Mouse (Mus musculus): ENCODE data around the gene Trp53tg5. TPM values are rescaled to one million over a fixed set of nuclear protein-coding genes. Genes with fewer than 3 reads are reported as not detected.
A peak's percentile ranks its signal among the peaks of the same experiment; 100 is the strongest.

Gene Trp53tg5
- polyA plus RNA-seq, 1 experiment from 2014 or later = not detected

- 73% methylated on average over 11 of the region's 11 CpGs for whole genome bisulfite sequencing
These were observed 50.1 kb downstream of the Trp53tg5 start for GRCm38 (mm10) chr2:164423464-164423863.

GRCm38 (mm10) chr2:164422675-164423393 is 50.7 kb downstream of the Trp53tg5 start:
- no peaks in the 10 kb centered on the region for H3K27me3 ChIP-seq (replicated peaks; ENCODE audit: control insufficient read depth, insufficient read depth, low read length)
- ATAC-seq = peak; percentile 91
- H3K9ac ChIP-seq (ENCODE audit: low read depth, low read length) = no peak overlapping the region
- no peaks in the 10 kb centered on the region for H3K9me3 ChIP-seq (ENCODE audit: control insufficient read depth)
- H3K4me1 ChIP-seq (replicated peaks; ENCODE audit: control insufficient read depth, insufficient read depth, low read length) = no peaks in the 10 kb centered on the region
- H3K4me3 ChIP-seq (ENCODE audit: low read depth, low read length) = no peak overlapping the region
- peak overlapping the region; percentile 82 for H3K27ac ChIP-seq (ENCODE audit: low read depth, low read length)
- H3K4me2 ChIP-seq (replicated peaks; ENCODE audit: low read depth) = no peak overlapping the region
- no peak for TF ChIP-seq CTCF (IDR thresholded peaks at IDR 0.05; ENCODE audit: low read depth)
- peaks cover 36% of the 10 kb centered on the region for H3K36me3 ChIP-seq (ENCODE audit: control insufficient read depth, insufficient read depth)
- 49% methylated on average over 15 of the region's 15 CpGs for WGBS

More at GRCm38 (mm10) chr2:164423464-164423863, 50.1 kb downstream of the Trp53tg5 start:
- ATAC-seq = peak; percentile 12; the same call in 1 of the 2 replicates
- peaks cover 42% of the 10 kb centered on the region for H3K36me3 ChIP-seq (ENCODE audit: control insufficient read depth, insufficient read depth)
- no peak overlapping the region for H3K9ac ChIP-seq (ENCODE audit: low read depth, low read length)
- no peak for TF ChIP-seq CTCF (IDR thresholded peaks at IDR 0.05; ENCODE audit: low read depth)
- H3K4me3 ChIP-seq (ENCODE audit: low read depth, low read length) = no peak overlapping the region
- H3K4me2 ChIP-seq (replicated peaks; ENCODE audit: low read depth) = no peak overlapping the region
- H3K9me3 ChIP-seq (ENCODE audit: control insufficient read depth) = no peaks in the 10 kb centered on the region
- no peaks in the 10 kb centered on the region for H3K27me3 ChIP-seq (replicated peaks; ENCODE audit: control insufficient read depth, insufficient read depth, low read length)
- H3K4me1 ChIP-seq (replicated peaks; ENCODE audit: control insufficient read depth, insufficient read depth, low read length) = no peaks in the 10 kb centered on the region
- peak overlapping the region; percentile 82 for H3K27ac ChIP-seq (ENCODE audit: low read depth, low read length)

- Histone ChIP-seq H3K4me2 (replicated peaks; ENCODE audit: low read depth) (no peak overlapping the region), H3K27me3 (replicated peaks; ENCODE audit: control insufficient read depth, insufficient read depth, low read length) (no peaks in the 10 kb centered on the region), H3K36me3 (ENCODE audit: control insufficient read depth, insufficient read depth) (peaks cover 28% of the 10 kb centered on the region), H3K4me1 (replicated peaks; ENCODE audit: control insufficient read depth, insufficient read depth, low read length) (no peaks in the 10 kb centered on the region), H3K27ac (ENCODE audit: low read depth, low read length) (peak overlapping the region; percentile 11; the same call in 1 of the 2 replicates), H3K4me3 (ENCODE audit: low read depth, low read length) (no peak overlapping the region), H3K9ac (ENCODE audit: low read depth, low read length) (no peak overlapping the region), H3K9me3 (ENCODE audit: control insufficient read depth) (no peaks in the 10 kb centered on the region)
- no peak for TF ChIP-seq CTCF (IDR thresholded peaks at IDR 0.05; ENCODE audit: low read depth)
- no peak for ATAC-seq
- 81% methylated on average over 8 of the region's 8 CpGs for WGBS
These were observed 51.5 kb downstream of the Trp53tg5 start for GRCm38 (mm10) chr2:164421979-164422378.

GRCm38 (mm10) chr2:164421306-164421705 is 52.2 kb downstream of the Trp53tg5 start:
- no peak for TF ChIP-seq CTCF (IDR thresholded peaks at IDR 0.05; ENCODE audit: low read depth)
- no peak for ATAC-seq
- H3K27ac ChIP-seq (ENCODE audit: low read depth, low read length) = no peak overlapping the region
- no peak overlapping the region for H3K4me2 ChIP-seq (replicated peaks; ENCODE audit: low read depth)
- no peak overlapping the region for H3K9ac ChIP-seq (ENCODE audit: low read depth, low read length)
- no peaks in the 10 kb centered on the region for H3K27me3 ChIP-seq (replicated peaks; ENCODE audit: control insufficient read depth, insufficient read depth, low read length)
- peaks cover 21% of the 10 kb centered on the region; the same call in 1 of the 2 replicates for H3K36me3 ChIP-seq (ENCODE audit: control insufficient read depth, insufficient read depth)
- H3K4me3 ChIP-seq (ENCODE audit: low read depth, low read length) = no peak overlapping the region
- 82% methylated on average over 7 of the region's 7 CpGs for whole genome bisulfite sequencing
- H3K4me1 ChIP-seq (replicated peaks; ENCODE audit: control insufficient read depth, insufficient read depth, low read length) = no peaks in the 10 kb centered on the region
- H3K9me3 ChIP-seq (ENCODE audit: control insufficient read depth) = no peaks in the 10 kb centered on the region

Other genes starting within 250 kb of the Trp53tg5 start
- not detected in 2 replicates for gene Svs2, start 235.3 kb downstream of the Trp53tg5 start, polyA plus RNA-seq (2015; fragmentation: Nextera tagmentation; extraction: Ambion mirVana)
- not detected in 2 replicates for gene Svs3b, start 217.1 kb downstream of the Trp53tg5 start, polyA plus RNA-seq (2015; fragmentation: Nextera tagmentation; extraction: Ambion mirVana)
- not detected in 2 replicates for gene Svs4, start 195.3 kb downstream of the Trp53tg5 start, polyA plus RNA-seq (2015; fragmentation: Nextera tagmentation; extraction: Ambion mirVana)
- gene Svs3a, start 184.5 kb downstream of the Trp53tg5 start, polyA plus RNA-seq (2015; fragmentation: Nextera tagmentation; extraction: Ambion mirVana) = not detected in 2 replicates
- not detected in 2 replicates for gene Svs6, start 157.0 kb downstream of the Trp53tg5 start, polyA plus RNA-seq (2015; fragmentation: Nextera tagmentation; extraction: Ambion mirVana)
- not detected in 2 replicates for gene Svs5, start 141.0 kb downstream of the Trp53tg5 start, polyA plus RNA-seq (2015; fragmentation: Nextera tagmentation; extraction: Ambion mirVana)
- 82.5 and 95.0 TPM in 2 replicates for gene Slpi, start 84.6 kb downstream of the Trp53tg5 start, polyA plus RNA-seq (2015; fragmentation: Nextera tagmentation; extraction: Ambion mirVana)
- gene Rbpjl, start 70.6 kb downstream of the Trp53tg5 start, polyA plus RNA-seq (2015; fragmentation: Nextera tagmentation; extraction: Ambion mirVana) = 0.12 and 0.16 TPM in 2 replicates
- 1.9 and 2.4 TPM in 2 replicates for gene Matn4, start 68.6 kb downstream of the Trp53tg5 start, polyA plus RNA-seq (2015; fragmentation: Nextera tagmentation; extraction: Ambion mirVana)
- gene Sdc4, start 29.8 kb downstream of the Trp53tg5 start, polyA plus RNA-seq (2015; fragmentation: Nextera tagmentation; extraction: Ambion mirVana) = 92.0 and 103 TPM in 2 replicates
- 58.7 and 62.3 TPM in 2 replicates for gene Sys1, start 16.8 kb downstream of the Trp53tg5 start, polyA plus RNA-seq (2015; fragmentation: Nextera tagmentation; extraction: Ambion mirVana)
- gene Gm20458, start 12.8 kb downstream of the Trp53tg5 start, polyA plus RNA-seq (2015; fragmentation: Nextera tagmentation; extraction: Ambion mirVana) = 21.4 and 29.1 TPM in 2 replicates
- gene Dbndd2, start 12.4 kb upstream of the Trp53tg5 start, polyA plus RNA-seq (2015; fragmentation: Nextera tagmentation; extraction: Ambion mirVana) = 15.9 and 18.8 TPM in 2 replicates
- 75.8 and 83.0 TPM in 2 replicates for gene Pigt, start 23.8 kb upstream of the Trp53tg5 start, polyA plus RNA-seq (2015; fragmentation: Nextera tagmentation; extraction: Ambion mirVana)
- gene Wfdc2, start 88.7 kb upstream of the Trp53tg5 start, polyA plus RNA-seq (2015; fragmentation: Nextera tagmentation; extraction: Ambion mirVana) = 6.5 and 11.9 TPM in 2 replicates
- not detected in 2 replicates for gene Spint3, start 99.7 kb upstream of the Trp53tg5 start, polyA plus RNA-seq (2015; fragmentation: Nextera tagmentation; extraction: Ambion mirVana)
- gene Wfdc6a, start 111.7 kb upstream of the Trp53tg5 start, polyA plus RNA-seq (2015; fragmentation: Nextera tagmentation; extraction: Ambion mirVana) = 0.14 TPM in 1 of 2 replicates, not detected in the other
- not detected in 2 replicates for gene Eppin, start 119.9 kb upstream of the Trp53tg5 start, polyA plus RNA-seq (2015; fragmentation: Nextera tagmentation; extraction: Ambion mirVana)
- not detected in 2 replicates for gene Wfdc6b, start 139.8 kb upstream of the Trp53tg5 start, polyA plus RNA-seq (2015; fragmentation: Nextera tagmentation; extraction: Ambion mirVana)
- not detected in 2 replicates for gene Wfdc8, start 139.9 kb upstream of the Trp53tg5 start, polyA plus RNA-seq (2015; fragmentation: Nextera tagmentation; extraction: Ambion mirVana)
- not detected in 2 replicates for gene Wfdc16, start 165.1 kb upstream of the Trp53tg5 start, polyA plus RNA-seq (2015; fragmentation: Nextera tagmentation; extraction: Ambion mirVana)
- gene Wfdc10, start 182.3 kb upstream of the Trp53tg5 start, polyA plus RNA-seq (2015; fragmentation: Nextera tagmentation; extraction: Ambion mirVana) = not detected in 2 replicates
- gene Wfdc9, start 182.9 kb upstream of the Trp53tg5 start, polyA plus RNA-seq (2015; fragmentation: Nextera tagmentation; extraction: Ambion mirVana) = not detected in 2 replicates
- gene Wfdc11, start 200.4 kb upstream of the Trp53tg5 start, polyA plus RNA-seq (2015; fragmentation: Nextera tagmentation; extraction: Ambion mirVana) = not detected in 2 replicates
- gene Wfdc13, start 211.4 kb upstream of the Trp53tg5 start, polyA plus RNA-seq (2015; fragmentation: Nextera tagmentation; extraction: Ambion mirVana) = 0.14 and 0.18 TPM in 2 replicates
- gene Spint4, start 224.8 kb upstream of the Trp53tg5 start, polyA plus RNA-seq (2015; fragmentation: Nextera tagmentation; extraction: Ambion mirVana) = not detected in 2 replicates
- gene Spint5, start 241.6 kb upstream of the Trp53tg5 start, polyA plus RNA-seq (2015; fragmentation: Nextera tagmentation; extraction: Ambion mirVana) = not detected in 2 replicates

All from intestine, postnatal 0 days (tissue).